ENCODE assay signal across 7 mouse cellular contexts in the genomic region with DNA sequence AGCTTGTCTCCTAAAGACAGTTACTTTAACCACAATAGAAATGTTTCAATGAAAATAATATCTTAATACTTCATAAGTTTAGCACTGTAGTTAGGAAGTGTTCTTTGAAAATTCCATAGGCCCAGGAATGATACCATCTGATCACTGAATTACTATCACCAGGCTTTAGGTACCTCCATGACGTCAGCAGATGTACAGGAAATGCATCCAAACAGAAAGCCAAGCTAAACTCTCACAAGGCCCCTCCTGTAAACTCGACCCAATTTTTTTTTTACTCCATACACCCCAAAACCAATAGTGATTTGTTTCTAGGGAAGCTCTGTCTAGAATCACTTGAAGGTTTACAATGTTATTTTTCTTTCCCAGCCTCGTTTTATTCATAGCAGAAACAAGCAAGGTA. TPM values are rescaled to one million over a fixed set of nuclear protein-coding genes. Genes with fewer than 3 reads are reported as not detected.
DNase-seq lines count a peak whose midpoint lies in the region; ATAC-seq and TF ChIP-seq lines count a peak whose summit lies in the region.

No protein-coding gene starts in this region.

- no peak for DNase-seq in neural tube, embryonic 11.5 days (ENCODE audit: low spot score)
- DNase-seq in neural tube, embryonic 10.5 days (ENCODE audit: extremely low spot score, low spot score), result no peak
- no peak for DNase-seq in stomach, postnatal 0 days (ENCODE audit: low spot score)
- no peak for DNase-seq in gastrocnemius, postnatal 10 days
- no peak for DNase-seq in cerebellum, postnatal 10 days

- no peak overlapping the region for H3K27ac ChIP-seq in neural tube, embryonic 11.5 days (ENCODE audit: low read depth, low read length)
- peak overlapping the region; percentile 98 for H3K27ac ChIP-seq in embryonic facial prominence, embryonic 13.5 days
- H3K27ac ChIP-seq in limb, embryonic 13.5 days, result no peak overlapping the region
- H3K27ac ChIP-seq in stomach, postnatal 0 days (replicated peaks), result no peak overlapping the region

- H3K4me2 ChIP-seq in neural tube, embryonic 11.5 days (ENCODE audit: low read depth), result peak overlapping the region; percentile 64
- peak overlapping the region; percentile 71 for H3K4me2 ChIP-seq in embryonic facial prominence, embryonic 13.5 days
- H3K4me2 ChIP-seq in limb, embryonic 13.5 days (replicated peaks), result peak overlapping the region; percentile 71
- peak overlapping the region; percentile 59 for H3K4me2 ChIP-seq in stomach, postnatal 0 days (replicated peaks; ENCODE audit: low read depth)

- TF ChIP-seq CTCF in stomach, postnatal 0 days (IDR thresholded peaks at IDR 0.05; ENCODE audit: low read depth), result no peak

- peak overlapping the region; percentile 98 for H3K9ac ChIP-seq in neural tube, embryonic 11.5 days (ENCODE audit: low read length)
- peak overlapping the region; percentile 97 for H3K9ac ChIP-seq in embryonic facial prominence, embryonic 13.5 days
- H3K9ac ChIP-seq in limb, embryonic 13.5 days, result peak overlapping the region; percentile 96
- H3K9ac ChIP-seq in stomach, postnatal 0 days (ENCODE audit: low read length), result peak overlapping the region; percentile 89; the same call in 1 of the 2 replicates

- peaks cover 2% of the 10 kb centered on the region for H3K36me3 ChIP-seq in neural tube, embryonic 11.5 days (ENCODE audit: control insufficient read depth, insufficient read depth, low read length)
- peaks cover 18% of the 10 kb centered on the region for H3K36me3 ChIP-seq in embryonic facial prominence, embryonic 13.5 days
- peaks cover 23% of the 10 kb centered on the region for H3K36me3 ChIP-seq in limb, embryonic 13.5 days
- H3K36me3 ChIP-seq in stomach, postnatal 0 days (ENCODE audit: control insufficient read depth, insufficient read depth, low read length), result peaks cover under 1% of the 10 kb centered on the region; the same call in 1 of the 2 replicates

- no peaks in the 10 kb centered on the region for H3K9me3 ChIP-seq in neural tube, embryonic 11.5 days (ENCODE audit: control insufficient read depth, low read length)
- no peaks in the 10 kb centered on the region for H3K9me3 ChIP-seq in embryonic facial prominence, embryonic 13.5 days
- no peaks in the 10 kb centered on the region for H3K9me3 ChIP-seq in limb, embryonic 13.5 days
- H3K9me3 ChIP-seq in stomach, postnatal 0 days (ENCODE audit: control insufficient read depth, low read length), result no peaks in the 10 kb centered on the region

- no peak for ATAC-seq in neural tube, embryonic 11.5 days (ENCODE audit: insufficient read depth, low FRiP score, low TSS enrichment)
- no peak for ATAC-seq in embryonic facial prominence, embryonic 13.5 days (ENCODE audit: insufficient number of reproducible peaks, insufficient read depth, low FRiP score, low TSS enrichment, low read depth)
- ATAC-seq in limb, embryonic 13.5 days (ENCODE audit: low FRiP score, low read depth), result no peak
- no peak for ATAC-seq in stomach, postnatal 0 days (ENCODE audit: low FRiP score, low TSS enrichment)

- TF ChIP-seq EP300 in stomach, postnatal 0 days (optimal IDR thresholded peaks at IDR 0.05), result no peak

- 6% methylated on average over 3 of the region's 3 CpGs for WGBS in neural tube, embryonic 11.5 days
- under 1% methylated on average over 3 of the region's 3 CpGs for WGBS in embryonic facial prominence, embryonic 13.5 days
- WGBS in limb, embryonic 13.5 days, result 3% methylated on average over 3 of the region's 3 CpGs
- WGBS in stomach, postnatal 0 days, result under 1% methylated on average over 3 of the region's 3 CpGs

- H3K4me3 ChIP-seq in neural tube, embryonic 11.5 days (ENCODE audit: low read depth, low read length), result peak overlapping the region; percentile 99
- peak overlapping the region; percentile 97 for H3K4me3 ChIP-seq in embryonic facial prominence, embryonic 13.5 days
- H3K4me3 ChIP-seq in limb, embryonic 13.5 days, result peak overlapping the region; percentile 98
- H3K4me3 ChIP-seq in stomach, postnatal 0 days (ENCODE audit: low read depth, low read length), result peak overlapping the region; percentile 100

- H3K27me3 ChIP-seq in neural tube, embryonic 11.5 days (ENCODE audit: control insufficient read depth, insufficient read depth, low read length), result no peaks in the 10 kb centered on the region
- H3K27me3 ChIP-seq in embryonic facial prominence, embryonic 13.5 days, result no peaks in the 10 kb centered on the region
- H3K27me3 ChIP-seq in limb, embryonic 13.5 days, result no peaks in the 10 kb centered on the region
- H3K27me3 ChIP-seq in stomach, postnatal 0 days (ENCODE audit: control insufficient read depth, insufficient read depth, low read length), result no peaks in the 10 kb centered on the region

- no peaks in the 10 kb centered on the region for H3K4me1 ChIP-seq in neural tube, embryonic 11.5 days (ENCODE audit: control insufficient read depth, insufficient read depth, low read length)
- no peaks in the 10 kb centered on the region for H3K4me1 ChIP-seq in embryonic facial prominence, embryonic 13.5 days
- H3K4me1 ChIP-seq in limb, embryonic 13.5 days, result peaks cover 8% of the 10 kb centered on the region
- no peaks in the 10 kb centered on the region for H3K4me1 ChIP-seq in stomach, postnatal 0 days (replicated peaks; ENCODE audit: control insufficient read depth, insufficient read depth)

RNA-seq across cellular contexts. Expression of gene Etaa1, which starts 0.9 kb away (rescaled TPM):
- polyA plus RNA-seq in neural tube, embryonic 11.5 days (2014; fragmentation: Nextera tagmentation; extraction: Ambion mirVana), result 19.2 and 20.4 TPM in 2 replicates
- 12.6 and 13.5 TPM in 2 replicates for polyA plus RNA-seq in embryonic facial prominence, embryonic 13.5 days (2015; fragmentation: Nextera tagmentation; extraction: Ambion mirVana)
- polyA plus RNA-seq in limb, embryonic 13.5 days (2015; fragmentation: Nextera tagmentation; extraction: Ambion mirVana), result 11.3 TPM in 2 replicates
- polyA plus RNA-seq in stomach, postnatal 0 days (2015; fragmentation: Nextera tagmentation; extraction: Ambion mirVana), result 4.7 and 5.0 TPM in 2 replicates
- total RNA-seq in gastrocnemius, postnatal 10 days (2021), result 1 to 10 TPM; 3.1 to 4.0 TPM
